Mouse (Mus musculus) MN1 (cell line): Measurements from ENCODE around the gene Olfr430.
"Not testable (repeated sequence)": the region's sequence is repeated elsewhere in the genome, so short reads cannot be mapped to it uniquely, and the experiment has no call there.

Experiments
- DNase-seq: peaks from one replicate; pipeline ENCODE4 v3.0.0-alpha.2; 2016; ENCODE audit warnings: low spot score

The Olfr430 gene

GRCm38 (mm10) chr1:174066305-174066704, at the start of gene Olfr430:
TSS of gene Olfr430 (plus strand) at chr1:174066605.
- no peak for DNase-seq

GRCm38 (mm10) chr1:174031698-174032097, 34.7 kb upstream of the Olfr430 start, which contains the start of gene Ifi205:
TSS of gene Ifi205 (minus strand) at chr1:174031810.
- no peak for DNase-seq

- no peak for DNase-seq
These were observed 30.6 kb upstream of the Olfr430 start for GRCm38 (mm10) chr1:174035841-174036240.

- no peak for DNase-seq
These were observed 27.9 kb upstream of the Olfr430 start for GRCm38 (mm10) chr1:174038480-174038879.

- DNase-seq, result no peak
These were observed 25.8 kb upstream of the Olfr430 start, which contains the start of gene Olfr433 for GRCm38 (mm10) chr1:174040523-174041177. TSS of gene Olfr433 (plus strand) at chr1:174040705.

- not testable (repeated sequence) for DNase-seq
These were observed 24.1 kb upstream of the Olfr430 start for GRCm38 (mm10) chr1:174042091-174042884.

GRCm38 (mm10) chr1:174044431-174044830, 22.0 kb upstream of the Olfr430 start:
- no peak for DNase-seq

GRCm38 (mm10) chr1:174048227-174048626, 18.2 kb upstream of the Olfr430 start:
- DNase-seq, result not testable (repeated sequence)

- DNase-seq, result no peak
These were observed 17.5 kb upstream of the Olfr430 start, which contains the start of gene Olfr432 for GRCm38 (mm10) chr1:174048893-174049292. TSS of gene Olfr432 (plus strand) at chr1:174049205.

- not testable (repeated sequence) for DNase-seq
These were observed 17.0 kb upstream of the Olfr430 start for GRCm38 (mm10) chr1:174049357-174049756.

- DNase-seq, result no peak
These were observed 15.9 kb upstream of the Olfr430 start for GRCm38 (mm10) chr1:174050532-174050931.

GRCm38 (mm10) chr1:174051515-174051914, 14.9 kb upstream of the Olfr430 start:
- no peak for DNase-seq

- no peak for DNase-seq
These were observed 14.4 kb upstream of the Olfr430 start for GRCm38 (mm10) chr1:174051931-174052536.

- DNase-seq, result no peak
These were observed 13.4 kb upstream of the Olfr430 start for GRCm38 (mm10) chr1:174052981-174053380.

GRCm38 (mm10) chr1:174055248-174055647, 11.2 kb upstream of the Olfr430 start:
- no peak for DNase-seq

- DNase-seq, result no peak
These were observed 17.6 kb downstream of the Olfr430 start, which contains the start of gene Olfr429 for GRCm38 (mm10) chr1:174084031-174084430. TSS of gene Olfr429 (plus strand) at chr1:174084331.

GRCm38 (mm10) chr1:174096591-174096990, 30.2 kb downstream of the Olfr430 start, which contains the start of gene Olfr427:
TSS of gene Olfr427 (plus strand) at chr1:174096891.
- DNase-seq, result no peak

GRCm38 (mm10) chr1:174103735-174104134, 37.3 kb downstream of the Olfr430 start:
- DNase-seq, result no peak

- DNase-seq, result no peak
These were observed 54.7 kb downstream of the Olfr430 start, which contains the start of gene Olfr231 for GRCm38 (mm10) chr1:174121062-174121461. TSS of gene Olfr231 (minus strand) at chr1:174121162.
